Mouse (Mus musculus) cerebellum, adult 11-12 months (tissue): ENCODE data around the gene Fgf18.
A peak's percentile ranks its signal among the peaks of the same experiment; 100 is the strongest.

Source experiments
- DNase-seq: peaks from one replicate; pipeline ENCODE4 v3.0.0; 2022

Fgf18 gene

GRCm38 (mm10) chr11:33147171-33147571, at the start of gene Fgf18:
Gene Fgf18 (minus strand): TSS chr11:33147400.
- peak; percentile 25 for DNase-seq

- peak; percentile 26 for DNase-seq
These were observed 49.4 kb upstream of the Fgf18 start for GRCm38 (mm10) chr11:33196447-33197132.

GRCm38 (mm10) chr11:33195531-33196446, 48.6 kb upstream of the Fgf18 start:
- DNase-seq: peak; percentile 36

GRCm38 (mm10) chr11:33195061-33195460, 47.9 kb upstream of the Fgf18 start:
- no peak for DNase-seq

- no peak for DNase-seq
These were observed 46.5 kb upstream of the Fgf18 start for GRCm38 (mm10) chr11:33193695-33194094.

GRCm38 (mm10) chr11:33181804-33182203, 34.6 kb upstream of the Fgf18 start:
- DNase-seq: no peak

- no peak for DNase-seq
These were observed 33.5 kb upstream of the Fgf18 start for GRCm38 (mm10) chr11:33180701-33181116.

GRCm38 (mm10) chr11:33179802-33180201, 32.6 kb upstream of the Fgf18 start:
- no peak for DNase-seq

- DNase-seq: peak; percentile 36
These were observed 29.5 kb upstream of the Fgf18 start for GRCm38 (mm10) chr11:33176525-33177245.

GRCm38 (mm10) chr11:33175768-33176167, 28.6 kb upstream of the Fgf18 start:
- DNase-seq: no peak

GRCm38 (mm10) chr11:33170489-33170888, 23.3 kb upstream of the Fgf18 start:
- DNase-seq: peak; percentile 30

- DNase-seq: peak; percentile 100
These were observed 15.9 kb upstream of the Fgf18 start, which contains the start of gene Npm1 for GRCm38 (mm10) chr11:33162998-33163506. Gene Npm1 (minus strand): TSS chr11:33163206.

GRCm38 (mm10) chr11:33162211-33162997, 15.2 kb upstream of the Fgf18 start:
- DNase-seq: peak; percentile 71

GRCm38 (mm10) chr11:33159741-33160140, 12.5 kb upstream of the Fgf18 start:
- DNase-seq: no peak

- no peak for DNase-seq
These were observed 10.4 kb upstream of the Fgf18 start for GRCm38 (mm10) chr11:33157453-33158196.

- DNase-seq: no peak
These were observed 9.3 kb upstream of the Fgf18 start for GRCm38 (mm10) chr11:33156436-33157015.

GRCm38 (mm10) chr11:33154459-33154858, 7.3 kb upstream of the Fgf18 start:
- no peak for DNase-seq

- DNase-seq: no peak
These were observed 5.8 kb upstream of the Fgf18 start for GRCm38 (mm10) chr11:33152997-33153396.

- DNase-seq: no peak
These were observed 4.6 kb upstream of the Fgf18 start for GRCm38 (mm10) chr11:33151780-33152145.

GRCm38 (mm10) chr11:33151128-33151779, 4.1 kb upstream of the Fgf18 start:
- DNase-seq: no peak
